Mouse (Mus musculus) ES-E14 (cell line): Measurements from ENCODE around the gene Top2a. TPM values are rescaled to one million over a fixed set of nuclear protein-coding genes. Genes with fewer than 3 reads are reported as not detected.
A peak's percentile ranks its signal among the peaks of the same experiment; 100 is the strongest.

Experiments used
- DNase-seq: peaks from one replicate; pipeline ENCODE4 v3.0.0-alpha.2; 2013; ENCODE audit warnings: low read depth, low spot score
- H3K27ac ChIP-seq: 2 replicates; pipeline ENCODE4 v1.5.1; 2012; ENCODE audit warnings: low read depth, mild to moderate bottlenecking, low read length, moderate library complexity, mixed read lengths; ENCODE audit not compliant: poor library complexity, insufficient read depth, severe bottlenecking
- H3K36me3 ChIP-seq: 2 replicates; pipeline ENCODE4 v1.6.1; 2012; ENCODE audit warnings: mild to moderate bottlenecking, low read length, moderate library complexity, mixed read lengths; ENCODE audit not compliant: control insufficient read depth, poor library complexity, insufficient read depth, severe bottlenecking
- H3K4me1 ChIP-seq, 2 experiments: fragments of 150-350 bp in 1 of 2; sonication (generic) in 1 of 2; 2 replicates each; pipeline ENCODE4 v1.6.1; 2012; ENCODE audit warnings: low read length in 2 of 2, mild to moderate bottlenecking in 1 of 2, mixed read lengths in 1 of 2; ENCODE audit not compliant: control insufficient read depth in 2 of 2, insufficient read depth in 2 of 2, poor library complexity in 1 of 2
- H3K4me3 ChIP-seq, 2 experiments: fragments of 150-350 bp in 1 of 2; sonication (generic) in 1 of 2; 2 replicates each; pipeline ENCODE4 v1.5.1; 2012; ENCODE audit warnings: low read length in 2 of 2, low read depth in 1 of 2, mild to moderate bottlenecking in 1 of 2, mixed read lengths in 1 of 2; ENCODE audit not compliant: insufficient read depth in 1 of 2, poor library complexity in 1 of 2, severe bottlenecking in 1 of 2
- H3K9ac ChIP-seq: 2 replicates; pipeline ENCODE4 v1.6.1; 2012; ENCODE audit warnings: low read depth, mild to moderate bottlenecking, low read length, mixed read lengths; ENCODE audit not compliant: poor library complexity, insufficient read depth, severe bottlenecking
- H3K9me3 ChIP-seq: fragments of 150-350 bp; sonication (generic); 2 replicates; pipeline ENCODE4 v1.6.1; 2012; ENCODE audit warnings: low read depth, mild to moderate bottlenecking, low read length; ENCODE audit not compliant: control insufficient read depth, insufficient read depth
- CHD2 ChIP-seq: IDR thresholded peaks from 2 replicates; pipeline ENCODE4 v1.6.1; 2014; ENCODE audit warnings: mild to moderate bottlenecking, low read depth, low read length, inconsistent platforms
- HCFC1 ChIP-seq: IDR thresholded peaks from 2 replicates; pipeline ENCODE4 v1.6.1; 2012; ENCODE audit warnings: low read length, inconsistent platforms, borderline replicate concordance; ENCODE audit not compliant: insufficient read depth
- MAFK ChIP-seq: IDR thresholded peaks from 2 replicates; pipeline ENCODE4 v1.6.1; 2014; ENCODE audit warnings: mild to moderate bottlenecking, low read depth, low read length, inconsistent platforms; ENCODE audit not compliant: insufficient read depth
- ZC3H11A ChIP-seq: IDR thresholded peaks from 2 replicates; pipeline ENCODE4 v1.6.1; 2012; ENCODE audit warnings: low read depth, mild to moderate bottlenecking, inconsistent platforms, low read length, borderline replicate concordance
- ZNF384 ChIP-seq: IDR thresholded peaks from 2 replicates; pipeline ENCODE4 v1.6.1; 2012; ENCODE audit warnings: low read depth, low read length, inconsistent platforms
- in situ Hi-C, 2 experiments: fragments of 600-800 bp; cut with MboI; formaldehyde crosslinking; loops; one replicate each; pipeline ENCODE4 v1.15.1; 2025; ENCODE audit warnings: low sequenced_read_pairs in 2 of 2, inconsistent platforms in 1 of 2; ENCODE audit not compliant: unreplicated experiment in 2 of 2
- total RNA-seq: library from RNA; depleted of rRNA; stranded (reverse); fragments of 300-350 nt; gene quantifications from 2 replicates; pipeline ENCODE4 v1.2.3, GENCODE M21; 2012

The Top2a gene
- total RNA-seq, 1 experiment = 353 TPM

DNA sequence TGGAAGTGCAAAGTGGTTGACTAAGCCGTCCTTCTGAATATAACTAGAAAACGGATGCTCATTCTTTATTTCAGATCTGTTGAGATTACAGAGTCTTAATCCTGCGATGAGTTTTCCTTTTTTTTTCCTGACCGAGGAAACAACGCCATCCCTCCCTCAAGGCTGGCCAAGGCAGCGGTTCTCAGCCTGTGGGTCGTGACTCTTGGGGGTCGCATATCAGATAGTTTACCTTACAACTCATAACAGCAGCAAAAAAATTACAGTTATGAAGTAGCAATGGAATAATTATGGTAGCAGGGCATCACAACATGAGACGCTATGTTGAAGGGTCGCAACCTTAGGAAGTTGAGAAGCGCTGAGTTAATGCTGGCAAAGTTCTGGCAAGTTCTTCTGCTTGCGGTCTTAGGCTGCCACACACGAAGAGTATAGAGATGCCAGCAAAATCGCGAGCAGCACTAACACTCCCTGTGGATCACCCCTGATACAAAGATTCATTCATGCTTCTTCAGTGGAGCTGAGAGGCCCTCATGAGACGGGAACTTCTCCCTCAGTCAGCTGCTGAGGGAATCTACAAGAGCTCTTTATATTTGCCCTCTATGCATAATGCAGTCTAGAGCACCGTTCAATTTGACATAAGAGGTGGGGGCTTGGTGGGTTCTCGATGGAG is 612 bp upstream of the Top2a start:
- H3K36me3 ChIP-seq = peaks cover 20% of the 10 kb centered on the region
- TF ChIP-seq ZNF384 (no peak), CHD2 (peak; percentile 8; the same call in 1 of the 2 replicates)
- no peaks in the 10 kb centered on the region for H3K9me3 ChIP-seq
- in situ Hi-C loops = loop anchor here in 1 of 2 experiments (25.0 kb wide), 2 partner anchors 787 to 1862 kb away; partner anchors contain the start of gene Tbkbp1
- H3K4me3 ChIP-seq = peak overlapping the region; percentile 23 to 39; a peak in 2 of 4 replicates
- no peak overlapping the region for H3K27ac ChIP-seq
- H3K4me1 ChIP-seq = peaks cover 5 to 10% of the 10 kb centered on the region in 2 experiments; a peak in 2 of 4 replicates
- DNase-seq = no peak
- no peak overlapping the region; the same call in 1 of the 2 replicates for H3K9ac ChIP-seq

DNA sequence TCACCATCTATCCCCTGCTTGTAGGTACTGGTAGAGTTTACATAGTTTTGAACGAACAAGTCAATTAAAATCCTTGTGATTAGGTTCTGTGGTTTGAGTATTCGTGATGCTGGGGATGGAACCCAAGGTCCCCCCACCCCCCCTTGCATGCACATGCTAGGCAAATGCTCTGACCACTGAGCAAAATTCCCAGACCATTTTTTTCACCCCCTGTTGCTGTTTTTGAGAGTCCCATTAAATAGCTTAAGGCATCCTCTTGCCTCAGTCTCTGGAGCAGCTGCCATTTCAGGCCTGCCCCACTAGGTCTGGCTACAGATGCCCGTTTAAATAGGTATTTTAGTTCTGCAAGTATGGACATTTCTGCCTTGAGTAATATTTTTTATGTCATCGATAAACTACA is 895 bp downstream of the Top2a start:
- no peak overlapping the region for H3K27ac ChIP-seq
- no peak for DNase-seq
- H3K4me3 ChIP-seq = peak overlapping the region; percentile 88 to 98
- no peaks in the 10 kb centered on the region for H3K9me3 ChIP-seq
- H3K36me3 ChIP-seq = peaks cover 27% of the 10 kb centered on the region
- peak overlapping the region; percentile 95 for H3K9ac ChIP-seq
- peaks cover 2 to 5% of the 10 kb centered on the region in 2 experiments; a peak in 1 of 4 replicates for H3K4me1 ChIP-seq
- in situ Hi-C loops = loop anchor here in 1 of 2 experiments (25.0 kb wide), 2 partner anchors 786 to 1861 kb away; partner anchors contain the start of gene Tbkbp1
- TF ChIP-seq ZC3H11A = no peak
- TF ChIP-seq MAFK = no peak
- no peak for TF ChIP-seq HCFC1
- TF ChIP-seq ZNF384 = no peak
- TF ChIP-seq CHD2 = no peak

DNA sequence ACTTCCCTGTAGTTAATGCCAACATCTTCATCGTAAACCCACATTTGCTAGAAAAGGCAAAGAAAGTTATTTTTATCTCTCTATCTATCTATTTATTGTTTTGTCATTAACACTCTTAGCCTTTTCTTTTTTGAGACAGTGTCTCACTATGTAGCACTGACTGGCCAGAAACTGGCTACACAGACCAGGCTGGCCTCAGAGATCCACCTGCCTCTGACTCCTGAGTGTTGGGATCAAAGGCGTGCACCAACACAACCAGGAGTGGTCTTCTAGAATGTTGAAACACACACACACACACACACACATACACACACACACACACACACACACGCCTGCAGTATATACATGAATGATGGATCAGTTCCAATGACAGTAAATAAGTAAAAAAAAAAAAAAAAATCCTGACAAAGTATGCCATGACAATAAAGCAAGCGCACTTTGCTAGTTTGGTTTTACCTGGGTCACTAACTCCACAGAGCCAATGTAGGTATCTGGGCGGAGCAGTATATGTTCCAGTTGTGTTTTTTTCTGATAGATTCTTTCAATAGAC is 1.5 kb downstream of the Top2a start:
- no peak for DNase-seq
- Histone ChIP-seq H3K4me1 (peaks cover 2 to 5% of the 10 kb centered on the region in 2 experiments; a peak in 1 of 4 replicates), H3K27ac (no peak overlapping the region), H3K36me3 (peaks cover 33% of the 10 kb centered on the region), H3K4me3 (peak overlapping the region; percentile 54 to 98), H3K9ac (peak overlapping the region; percentile 57; the same call in 1 of the 2 replicates), H3K9me3 (no peaks in the 10 kb centered on the region)
- no peak for TF ChIP-seq ZC3H11A
- TF ChIP-seq HCFC1 = no peak
- TF ChIP-seq MAFK = no peak
- no peak for TF ChIP-seq CHD2
- no peak for TF ChIP-seq ZNF384
- in situ Hi-C loops = loop anchor here in 1 of 2 experiments (25.0 kb wide), 2 partner anchors 785 to 1860 kb away; partner anchors contain the start of gene Tbkbp1

DNA sequence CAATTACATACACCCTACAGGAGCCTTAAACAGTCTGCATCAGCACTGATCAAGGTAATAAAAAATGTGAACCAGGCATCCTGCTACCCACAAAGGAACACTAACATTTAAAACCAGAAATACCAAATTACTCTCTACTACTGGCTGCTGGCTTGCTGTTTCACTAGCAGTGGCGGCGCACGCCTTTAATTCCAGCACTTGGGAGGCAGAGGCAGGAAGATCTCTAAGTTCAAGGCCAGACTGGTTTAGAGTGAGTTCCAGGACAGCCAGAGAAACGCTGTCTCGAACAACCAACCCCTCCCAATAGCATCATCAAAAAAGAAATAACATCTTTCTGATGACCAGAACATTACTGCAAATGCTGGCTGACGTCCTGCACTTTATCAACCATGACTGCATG is 4.1 kb downstream of the Top2a start:
- no peak for DNase-seq
- H3K4me1 ChIP-seq = peaks cover 0 to 3% of the 10 kb centered on the region in 2 experiments; a peak in 1 of 4 replicates
- H3K4me3 ChIP-seq = no peak overlapping the region
- TF ChIP-seq MAFK = no peak
- TF ChIP-seq CHD2 = no peak
- no peak for TF ChIP-seq ZNF384
- no peak for TF ChIP-seq ZC3H11A
- TF ChIP-seq HCFC1 = no peak
- H3K27ac ChIP-seq = no peak overlapping the region
- in situ Hi-C loops = loop anchor here in 1 of 2 experiments (25.0 kb wide), 2 partner anchors 783 to 1858 kb away; partner anchors contain the start of gene Tbkbp1
- no peaks in the 10 kb centered on the region for H3K9me3 ChIP-seq
- no peak overlapping the region for H3K9ac ChIP-seq
- H3K36me3 ChIP-seq = peaks cover 47% of the 10 kb centered on the region
